Mouse (Mus musculus) CH12.LX (cell line): ENCODE data around the gene Rsc1a1. TPM values are rescaled to one million over a fixed set of nuclear protein-coding genes. Genes with fewer than 3 reads are reported as not detected.

Source experiments
- DNase-seq: peaks from one replicate; pipeline ENCODE4 v3.0.0-alpha.2; 2013; ENCODE audit errors: extremely low read depth
- H3K27ac ChIP-seq: 2 replicates; pipeline ENCODE4 v1.5.1; 2012; ENCODE audit warnings: low read depth, mild to moderate bottlenecking, control low read depth, moderate library complexity; ENCODE audit not compliant: insufficient read depth
- H3K27me3 ChIP-seq: replicated peaks from 2 replicates; pipeline ENCODE3; 2012; ENCODE audit warnings: inconsistent platforms
- H3K36me3 ChIP-seq, 2 experiments: replicated peaks in 1 of 2; 2 replicates each; pipeline versions ENCODE3 to v1.6.1; 2012; ENCODE audit warnings: inconsistent platforms in 1 of 2, low read length in 1 of 2, mild to moderate bottlenecking in 1 of 2, mixed read lengths in 1 of 2, moderate library complexity in 1 of 2; ENCODE audit not compliant: control insufficient read depth in 1 of 2, insufficient read depth in 1 of 2
- H3K4me1 ChIP-seq, 2 experiments: 2 replicates each; pipeline ENCODE4 v1.6.1; 2012; ENCODE audit warnings: inconsistent platforms in 1 of 2, moderate library complexity in 1 of 2; ENCODE audit not compliant: insufficient read depth in 2 of 2, control insufficient read depth in 1 of 2
- H3K4me2 ChIP-seq: 2 replicates; pipeline ENCODE4 v1.6.1; 2012; ENCODE audit warnings: low read depth, mild to moderate bottlenecking, control low read depth; ENCODE audit not compliant: poor library complexity, insufficient read depth, severe bottlenecking
- H3K4me3 ChIP-seq, 3 experiments: fragments of 150-350 bp in 1 of 3; sonication (generic) in 1 of 3; replicated peaks in 1 of 3; 2 replicates each; pipeline versions ENCODE3 to v1.5.1; 2011 to 2012; ENCODE audit warnings: low read depth in 2 of 3, low read length in 2 of 3, mild to moderate bottlenecking in 2 of 3, moderate library complexity in 2 of 3, control low read depth in 1 of 3, improper control_type of control experiment in 1 of 3, inconsistent platforms in 1 of 3, mixed read lengths in 1 of 3; ENCODE audit not compliant: poor library complexity in 1 of 3
- H3K79me2 ChIP-seq: replicated peaks from 2 replicates; pipeline ENCODE4 v1.6.1; 2012; ENCODE audit warnings: mild to moderate bottlenecking, moderate library complexity; ENCODE audit not compliant: control insufficient read depth, poor library complexity, insufficient read depth, severe bottlenecking; ENCODE audit errors: extremely low read depth
- H3K9ac ChIP-seq: 2 replicates; pipeline ENCODE4 v1.6.1; 2012; ENCODE audit warnings: low read depth, mild to moderate bottlenecking, control low read depth, moderate library complexity; ENCODE audit not compliant: insufficient read depth
- H3K9me3 ChIP-seq: replicated peaks from 2 replicates; pipeline ENCODE3; 2012; ENCODE audit warnings: low read length, inconsistent platforms, mixed read lengths
- BHLHE40 ChIP-seq: IDR thresholded peaks from 2 replicates; pipeline ENCODE4 v1.6.1; 2011; ENCODE audit warnings: mild to moderate bottlenecking, low read depth, low read length, improper control_type of control experiment
- CHD1 ChIP-seq: IDR thresholded peaks from 2 replicates; pipeline ENCODE4 v1.6.1; 2012; ENCODE audit warnings: low read depth, low read length, improper control_type of control experiment, inconsistent platforms
- CTCF ChIP-seq, 2 experiments: IDR thresholded peaks in 1 of 2; conservative IDR thresholded peaks in 1 of 2; 2 replicates each; pipeline ENCODE4 v1.5.1; 2011 to 2012; ENCODE audit warnings: low read depth in 2 of 2, low read length in 2 of 2, improper control_type of control experiment in 1 of 2, inconsistent platforms in 1 of 2, mild to moderate bottlenecking in 1 of 2, moderate library complexity in 1 of 2
- ETS1 ChIP-seq: conservative IDR thresholded peaks from 2 replicates; pipeline ENCODE4 v1.6.1; 2012; ENCODE audit warnings: low read depth, mild to moderate bottlenecking, inconsistent platforms, low read length, improper control_type of control experiment, moderate library complexity
- GABPA ChIP-seq: IDR thresholded peaks from 2 replicates; pipeline ENCODE4 v1.6.1; 2012; ENCODE audit warnings: low read depth, low read length, improper control_type of control experiment, inconsistent platforms; ENCODE audit not compliant: insufficient replicate concordance
- HCFC1 ChIP-seq: IDR thresholded peaks from 2 replicates; pipeline ENCODE4 v1.6.1; 2012; ENCODE audit warnings: low read depth, mild to moderate bottlenecking, inconsistent platforms, low read length, improper control_type of control experiment
- IRF4 ChIP-seq: IDR thresholded peaks from 2 replicates; pipeline ENCODE4 v1.6.1; 2014; ENCODE audit warnings: low read depth, mild to moderate bottlenecking, inconsistent platforms, low read length, improper control_type of control experiment
- JUN ChIP-seq: IDR thresholded peaks from 2 replicates; pipeline ENCODE4 v1.6.1; 2011; ENCODE audit warnings: low read depth, mild to moderate bottlenecking, low read length, improper control_type of control experiment, moderate library complexity; ENCODE audit not compliant: insufficient read depth
- JUND ChIP-seq: conservative IDR thresholded peaks from 2 replicates; pipeline ENCODE4 v1.6.1; 2011; ENCODE audit warnings: low read depth, low read length, improper control_type of control experiment
- KAT2A ChIP-seq: IDR thresholded peaks from 2 replicates; pipeline ENCODE4 v1.6.1; 2012; ENCODE audit warnings: low read length, improper control_type of control experiment, inconsistent platforms; ENCODE audit not compliant: insufficient replicate concordance
- MYC ChIP-seq: IDR thresholded peaks from 2 replicates; pipeline ENCODE4 v1.6.1; 2011; ENCODE audit warnings: low read depth, mild to moderate bottlenecking, improper control_type of control experiment, low read length
- NRF1 ChIP-seq: IDR thresholded peaks from 2 replicates; pipeline ENCODE4 v1.6.1; 2014; ENCODE audit warnings: low read depth, mild to moderate bottlenecking, inconsistent platforms, low read length, improper control_type of control experiment, moderate library complexity
- POLR2A ChIP-seq: IDR thresholded peaks from 2 replicates; pipeline ENCODE4 v1.6.1; 2011; ENCODE audit warnings: low read depth, mild to moderate bottlenecking, improper control_type of control experiment, low read length
- POLR2AphosphoS2 ChIP-seq: IDR thresholded peaks from 2 replicates; pipeline ENCODE4 v1.6.1; 2011; ENCODE audit warnings: low read depth, low read length, improper control_type of control experiment
- SIN3A ChIP-seq: IDR thresholded peaks from 2 replicates; pipeline ENCODE4 v1.6.1; 2012; ENCODE audit warnings: low read length, improper control_type of control experiment, inconsistent platforms
- SMC3 ChIP-seq: IDR thresholded peaks from 2 replicates; pipeline ENCODE4 v1.6.1; 2011; ENCODE audit warnings: low read depth, low read length, improper control_type of control experiment
- TBP ChIP-seq: conservative IDR thresholded peaks from 2 replicates; pipeline ENCODE4 v1.6.1; 2011; ENCODE audit warnings: low read depth, low read length, improper control_type of control experiment
- TCF12 ChIP-seq: IDR thresholded peaks from 2 replicates; pipeline ENCODE4 v1.6.1; 2014; ENCODE audit warnings: low read depth, mild to moderate bottlenecking, inconsistent platforms, low read length, improper control_type of control experiment
- UBTF ChIP-seq: IDR thresholded peaks from 2 replicates; pipeline ENCODE4 v1.6.1; 2012; ENCODE audit warnings: low read depth, mild to moderate bottlenecking, inconsistent platforms, low read length, improper control_type of control experiment, moderate library complexity
- USF1 ChIP-seq: IDR thresholded peaks from 2 replicates; pipeline ENCODE4 v1.6.1; 2014; ENCODE audit warnings: low read depth, mild to moderate bottlenecking, inconsistent platforms, low read length, improper control_type of control experiment
- ZC3H11A ChIP-seq: IDR thresholded peaks from 2 replicates; pipeline ENCODE4 v1.6.1; 2012; ENCODE audit warnings: low read depth, mild to moderate bottlenecking, inconsistent platforms, low read length, improper control_type of control experiment
- ZKSCAN1 ChIP-seq: IDR thresholded peaks from 2 replicates; pipeline ENCODE4 v1.6.1; 2012; ENCODE audit warnings: low read depth, inconsistent platforms, low read length, improper control_type of control experiment, borderline replicate concordance
- ZNF384 ChIP-seq: IDR thresholded peaks from 2 replicates; pipeline ENCODE4 v1.6.1; 2012; ENCODE audit warnings: low read depth, low read length, improper control_type of control experiment, inconsistent platforms
- dilution Hi-C: fragments of 300-500 bp; cut with MboI; formaldehyde crosslinking; loops from 2 replicates; pipeline ENCODE4 v1.14.3; 2020; ENCODE audit warnings: low sequenced_read_pairs; ENCODE audit not compliant: extremely low pct_unique_long_range_greater_than_20kb, extremely low pct_ligation_motif_present
- in situ Hi-C: fragments of 300-500 bp; cut with MboI; formaldehyde crosslinking; loops from 3 replicates; pipeline ENCODE4 v1.14.3; 2019; ENCODE audit warnings: low sequenced_read_pairs, low pct_ligation_motif_present, low pct_unique_long_range_greater_than_20kb, mixed read lengths
- polyA plus RNA-seq: library from polyadenylated mRNA; unstranded; fragments of >175 nt; gene quantifications from 2 replicates; pipeline ENCODE4 v1.2.1, GENCODE M21; 2012; ENCODE audit warnings: low read depth; ENCODE audit not compliant: insufficient read length
- total RNA-seq, 2 experiments: library from RNA; depleted of rRNA; stranded (reverse); fragments of 300-350 nt in 1 of 2; fragments of >200 nt in 1 of 2; gene quantifications; 2 replicates each; pipeline ENCODE4 v1.2.3; 2012 to 2014

Gene Rsc1a1
- total and polyA plus RNA-seq, 3 experiments = 3.4 to 14.0 (median 7.0) TPM

GRCm38 (mm10) chr4:141649244-141649643 lies 36.2 kb downstream of the Rsc1a1 start:
- H3K36me3 ChIP-seq = peaks cover 18 to 81% of the 10 kb centered on the region in 2 experiments
- no peak overlapping the region for H3K4me3 ChIP-seq
- in situ Hi-C loops (no loop called here), dilution Hi-C loops (no loop called here)
- H3K9me3 ChIP-seq = no peaks in the 10 kb centered on the region
- H3K9ac ChIP-seq = no peak overlapping the region
- no peak for DNase-seq
- peaks cover 0 to 32% of the 10 kb centered on the region in 2 experiments; a peak in 2 of 4 replicates for H3K4me1 ChIP-seq
- TF ChIP-seq BHLHE40 = no peak
- no peak for TF ChIP-seq POLR2AphosphoS2
- TF ChIP-seq JUND = no peak
- TF ChIP-seq UBTF = no peak
- no peak for TF ChIP-seq CHD1
- no peak for TF ChIP-seq SIN3A
- no peak for TF ChIP-seq ZNF384
- TF ChIP-seq GABPA = no peak
- TF ChIP-seq ETS1 = no peak
- TF ChIP-seq CTCF (conservative IDR thresholded peaks at IDR 0.05 in 1 of 2, IDR thresholded peaks at IDR 0.05 in 1 of 2; ENCODE audit: low read depth in 2 of 2, low read length in 2 of 2) = no peak
- TF ChIP-seq IRF4 = no peak
- TF ChIP-seq NRF1 = no peak
- no peak for TF ChIP-seq TBP
- TF ChIP-seq USF1 = no peak
- no peak for TF ChIP-seq ZC3H11A
- TF ChIP-seq HCFC1 = no peak
- TF ChIP-seq SMC3 = no peak
- no peak for TF ChIP-seq ZKSCAN1
- TF ChIP-seq TCF12 = no peak
- no peak for TF ChIP-seq KAT2A
- no peak overlapping the region for H3K4me2 ChIP-seq
- H3K27me3 ChIP-seq = no peaks in the 10 kb centered on the region
- H3K27ac ChIP-seq = no peak overlapping the region
- peaks cover 3% of the 10 kb centered on the region; the same call in 1 of the 2 replicates for H3K79me2 ChIP-seq

GRCm38 (mm10) chr4:141648262-141648661 lies 37.1 kb downstream of the Rsc1a1 start:
- H3K27ac ChIP-seq = no peak overlapping the region
- TF ChIP-seq JUN (no peak), SMC3 (no peak), POLR2A (no peak), NRF1 (no peak), ZKSCAN1 (no peak), ZNF384 (no peak), MYC (no peak), UBTF (no peak), BHLHE40 (no peak), ETS1 (no peak)
- TF ChIP-seq, all 38 proteins: peak for 0
- Histone ChIP-seq H3K9me3 (no peaks in the 10 kb centered on the region), H3K4me3 (no peak overlapping the region), H3K36me3 (peaks cover 11 to 78% of the 10 kb centered on the region in 2 experiments), H3K27me3 (no peaks in the 10 kb centered on the region), H3K9ac (no peak overlapping the region), H3K4me2 (no peak overlapping the region), H3K4me1 (peaks cover 0 to 31% of the 10 kb centered on the region in 2 experiments; a peak in 2 of 4 replicates), H3K79me2 (no peaks in the 10 kb centered on the region; the same call in 1 of the 2 replicates)
- in situ Hi-C loops = no loop called here
- dilution Hi-C loops = no loop called here
- DNase-seq = no peak
